Mouse (Mus musculus): Measurements from ENCODE around the gene AI597479.

GRCm38 (mm10) chr1:43164582-43164981 lies 66.1 kb downstream of the AI597479 start:
- TF ChIP-seq POLR2A (IDR thresholded peaks at IDR 0.05; ENCODE audit: borderline replicate concordance, extremely low read depth, insufficient read depth, insufficient read length, poor library complexity, severe bottlenecking) (no peak), CTCF (IDR thresholded peaks at IDR 0.05; ENCODE audit: borderline replicate concordance, extremely low read depth, insufficient read depth, insufficient read length) (no peak)

Data from brain, embryonic 14.5 days (tissue).